Mouse (Mus musculus): Measurements from ENCODE around the gene Wwox. TPM values are rescaled to one million over a fixed set of nuclear protein-coding genes. Genes with fewer than 3 reads are reported as not detected.

The Wwox gene
- polyA plus RNA-seq, 1 experiment from 2014 or later, result 12.9 TPM

- Histone ChIP-seq H3K9me3 (replicated peaks; ENCODE audit: control insufficient read depth, low read length) (no peaks in the 10 kb centered on the region), H3K4me1 (ENCODE audit: control insufficient read depth, insufficient read depth, low read length) (peaks cover 13% of the 10 kb centered on the region), H3K4me3 (replicated peaks; ENCODE audit: low read length) (no peak overlapping the region), H3K36me3 (ENCODE audit: control insufficient read depth, insufficient read depth, low read length) (no peaks in the 10 kb centered on the region), H3K27me3 (ENCODE audit: control insufficient read depth, insufficient read depth, low read length) (no peaks in the 10 kb centered on the region), H3K9ac (ENCODE audit: low read length) (no peak overlapping the region), H3K4me2 (ENCODE audit: low read depth, low read length) (no peak overlapping the region), H3K27ac (ENCODE audit: low read length) (peak overlapping the region; percentile 46; the same call in 1 of the 2 replicates)
- 60% methylated on average over 6 of the region's 6 CpGs for WGBS
- ATAC-seq (ENCODE audit: insufficient read depth, low FRiP score), result peak; percentile 51
Observed at GRCm38 (mm10) chr8:114548837-114549236, 109.4 kb downstream of the Wwox start.

- Histone ChIP-seq H3K4me3 (replicated peaks; ENCODE audit: low read length) (no peak overlapping the region), H3K9ac (ENCODE audit: low read length) (no peak overlapping the region), H3K27me3 (ENCODE audit: control insufficient read depth, insufficient read depth, low read length) (no peaks in the 10 kb centered on the region), H3K4me1 (ENCODE audit: control insufficient read depth, insufficient read depth, low read length) (peaks cover 16% of the 10 kb centered on the region), H3K9me3 (replicated peaks; ENCODE audit: control insufficient read depth, low read length) (no peaks in the 10 kb centered on the region), H3K4me2 (ENCODE audit: low read depth, low read length) (no peak overlapping the region), H3K27ac (ENCODE audit: low read length) (no peak overlapping the region), H3K36me3 (ENCODE audit: control insufficient read depth, insufficient read depth, low read length) (no peaks in the 10 kb centered on the region)
- 79% methylated on average over 7 of the region's 7 CpGs for WGBS
- no peak for ATAC-seq (ENCODE audit: insufficient read depth, low FRiP score)
Observed at GRCm38 (mm10) chr8:114550029-114550428, 110.6 kb downstream of the Wwox start.

- Histone ChIP-seq H3K27ac (ENCODE audit: low read length) (peak overlapping the region; percentile 22; the same call in 1 of the 2 replicates), H3K4me2 (ENCODE audit: low read depth, low read length) (no peak overlapping the region), H3K4me1 (ENCODE audit: control insufficient read depth, insufficient read depth, low read length) (peaks cover 23% of the 10 kb centered on the region), H3K36me3 (ENCODE audit: control insufficient read depth, insufficient read depth, low read length) (no peaks in the 10 kb centered on the region), H3K27me3 (ENCODE audit: control insufficient read depth, insufficient read depth, low read length) (no peaks in the 10 kb centered on the region), H3K4me3 (replicated peaks; ENCODE audit: low read length) (no peak overlapping the region), H3K9ac (ENCODE audit: low read length) (no peak overlapping the region), H3K9me3 (replicated peaks; ENCODE audit: control insufficient read depth, low read length) (no peaks in the 10 kb centered on the region)
- 60% methylated on average over 3 of the region's 3 CpGs for WGBS
- ATAC-seq (ENCODE audit: insufficient read depth, low FRiP score), result no peak
Observed at GRCm38 (mm10) chr8:114552606-114553005, 113.2 kb downstream of the Wwox start.

DNA sequence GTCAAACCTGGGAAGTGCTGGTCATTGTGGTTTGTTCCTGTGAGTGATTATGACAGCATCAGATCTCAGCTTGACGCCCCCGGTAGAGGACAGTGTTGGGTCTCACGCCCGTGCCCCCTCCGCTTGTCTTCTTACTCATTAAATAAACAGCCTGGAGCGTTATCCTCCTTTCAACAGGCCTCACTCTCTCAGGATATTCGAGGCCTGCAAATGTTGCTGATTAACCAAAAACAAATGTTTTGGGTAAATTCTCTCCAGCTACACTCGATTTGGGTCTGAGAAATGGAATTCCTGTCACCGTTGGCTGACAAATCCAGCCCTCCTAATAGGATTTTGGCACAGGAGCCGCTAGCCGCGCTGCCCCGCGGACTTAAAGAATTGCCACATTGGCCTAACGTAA, 115.5 kb downstream of the Wwox start:
- H3K9me3 ChIP-seq (replicated peaks; ENCODE audit: control insufficient read depth, low read length), result no peaks in the 10 kb centered on the region
- WGBS, result 54% methylated on average over 15 of the region's 15 CpGs
- no peaks in the 10 kb centered on the region for H3K36me3 ChIP-seq (ENCODE audit: control insufficient read depth, insufficient read depth, low read length)
- no peak overlapping the region for H3K4me3 ChIP-seq (replicated peaks; ENCODE audit: low read length)
- no peak for ATAC-seq (ENCODE audit: insufficient read depth, low FRiP score)
- H3K27me3 ChIP-seq (ENCODE audit: control insufficient read depth, insufficient read depth, low read length), result no peaks in the 10 kb centered on the region
- no peak overlapping the region for H3K4me2 ChIP-seq (ENCODE audit: low read depth, low read length)
- peaks cover 16% of the 10 kb centered on the region for H3K4me1 ChIP-seq (ENCODE audit: control insufficient read depth, insufficient read depth, low read length)
- no peak overlapping the region for H3K9ac ChIP-seq (ENCODE audit: low read length)
- H3K27ac ChIP-seq (ENCODE audit: low read length), result no peak overlapping the region

DNA sequence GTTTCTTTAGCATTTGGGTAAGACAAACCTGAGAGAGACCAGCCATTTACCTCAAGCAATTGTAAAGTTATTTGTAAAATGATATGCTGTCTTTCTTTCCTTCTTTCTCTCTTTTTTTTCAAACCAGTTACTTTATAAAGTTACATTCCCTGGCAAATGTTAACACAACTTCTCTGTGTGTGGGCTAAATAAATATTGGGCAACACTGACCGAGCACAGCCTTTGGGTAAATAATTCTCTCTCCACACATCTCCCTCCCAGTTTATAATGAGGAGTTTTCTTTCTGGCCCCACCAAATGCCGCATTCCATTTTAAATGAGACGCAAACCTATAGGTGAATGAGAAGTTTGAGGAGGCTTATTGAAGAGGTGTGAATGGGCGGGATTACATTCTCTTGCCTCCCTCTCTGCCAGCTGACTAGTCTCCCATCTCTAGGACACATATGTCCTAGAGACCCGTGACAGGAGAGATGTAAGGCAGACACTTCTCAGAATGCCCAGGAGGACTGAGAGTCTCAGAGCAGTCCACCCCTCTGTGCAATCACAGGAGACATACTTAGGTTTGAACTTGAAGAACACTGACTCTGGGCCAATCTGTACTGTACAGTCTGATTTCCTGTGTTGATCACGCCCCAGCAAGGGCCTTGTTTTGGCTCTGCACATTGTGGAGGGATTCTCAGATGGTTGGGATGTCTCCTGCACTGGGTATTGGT, 116.2 kb downstream of the Wwox start:
- Histone ChIP-seq H3K9ac (ENCODE audit: low read length) (0 out of 2 replicates have a peak overlapping the region, but pooled peaks have one; percentile 9), H3K4me1 (ENCODE audit: control insufficient read depth, insufficient read depth, low read length) (peaks cover 16% of the 10 kb centered on the region), H3K36me3 (ENCODE audit: control insufficient read depth, insufficient read depth, low read length) (no peaks in the 10 kb centered on the region), H3K27me3 (ENCODE audit: control insufficient read depth, insufficient read depth, low read length) (no peaks in the 10 kb centered on the region), H3K9me3 (replicated peaks; ENCODE audit: control insufficient read depth, low read length) (no peaks in the 10 kb centered on the region), H3K4me3 (replicated peaks; ENCODE audit: low read length) (no peak overlapping the region), H3K4me2 (ENCODE audit: low read depth, low read length) (no peak overlapping the region), H3K27ac (ENCODE audit: low read length) (no peak overlapping the region)
- no peak for ATAC-seq (ENCODE audit: insufficient read depth, low FRiP score)
- 47% methylated on average over 6 of the region's 6 CpGs for WGBS

DNA sequence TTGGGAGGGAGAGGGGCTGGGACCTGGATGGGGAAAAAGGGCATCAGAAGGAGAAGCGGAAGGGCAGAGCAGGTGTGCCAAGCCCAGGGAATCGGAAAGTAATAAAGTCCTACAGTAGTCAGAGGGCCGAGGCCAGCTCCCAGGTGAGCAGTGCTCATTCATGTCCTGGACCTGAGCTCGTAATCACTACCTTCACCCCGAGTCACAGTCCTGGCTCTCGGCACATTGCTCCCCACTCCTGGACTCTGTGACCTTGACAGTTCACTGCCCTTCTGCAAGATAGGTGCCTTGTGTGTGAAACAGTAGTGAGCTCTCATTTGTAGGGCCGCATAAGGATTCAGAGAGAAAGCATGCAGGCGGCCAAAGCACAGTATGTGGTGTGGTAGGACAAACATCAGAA, 121.7 kb downstream of the Wwox start:
- WGBS, result 85% methylated on average over 8 of the region's 8 CpGs
- Histone ChIP-seq H3K27me3 (ENCODE audit: control insufficient read depth, insufficient read depth, low read length) (no peaks in the 10 kb centered on the region), H3K36me3 (ENCODE audit: control insufficient read depth, insufficient read depth, low read length) (no peaks in the 10 kb centered on the region), H3K9me3 (replicated peaks; ENCODE audit: control insufficient read depth, low read length) (0 out of 2 replicates have a peak, but pooled peaks cover 5% of the 10 kb centered on the region), H3K9ac (ENCODE audit: low read length) (no peak overlapping the region), H3K4me2 (ENCODE audit: low read depth, low read length) (no peak overlapping the region), H3K4me1 (ENCODE audit: control insufficient read depth, insufficient read depth, low read length) (0 out of 2 replicates have a peak, but pooled peaks cover under 1% of the 10 kb centered on the region), H3K4me3 (replicated peaks; ENCODE audit: low read length) (no peak overlapping the region), H3K27ac (ENCODE audit: low read length) (no peak overlapping the region)
- ATAC-seq (ENCODE audit: insufficient read depth, low FRiP score), result peak; percentile 33; the same call in 1 of the 2 replicates

DNA sequence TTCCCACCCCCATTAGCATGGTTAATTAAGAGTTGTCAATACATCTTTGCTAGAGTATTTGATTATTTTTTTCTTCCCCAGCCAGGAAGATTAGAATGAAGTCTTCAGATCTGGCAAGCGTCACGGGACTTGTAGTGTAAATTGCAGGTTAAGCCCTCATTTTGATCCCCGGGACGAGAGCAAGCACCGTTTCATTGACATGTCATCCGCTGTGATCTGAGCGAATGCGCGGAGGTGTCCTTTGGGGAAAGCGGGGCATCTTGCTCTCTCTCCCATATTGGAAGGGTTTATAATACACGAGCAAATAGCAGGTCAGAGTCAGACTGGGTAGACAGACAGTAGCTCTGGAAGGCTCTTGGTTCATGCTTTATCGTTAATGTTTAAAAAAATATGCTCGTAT, 123.0 kb downstream of the Wwox start:
- Histone ChIP-seq H3K27me3 (ENCODE audit: control insufficient read depth, insufficient read depth, low read length) (no peaks in the 10 kb centered on the region), H3K4me2 (ENCODE audit: low read depth, low read length) (no peak overlapping the region), H3K4me3 (replicated peaks; ENCODE audit: low read length) (no peak overlapping the region), H3K9ac (ENCODE audit: low read length) (no peak overlapping the region), H3K27ac (ENCODE audit: low read length) (no peak overlapping the region), H3K36me3 (ENCODE audit: control insufficient read depth, insufficient read depth, low read length) (no peaks in the 10 kb centered on the region), H3K4me1 (ENCODE audit: control insufficient read depth, insufficient read depth, low read length) (peaks cover 7% of the 10 kb centered on the region; the same call in 1 of the 2 replicates), H3K9me3 (replicated peaks; ENCODE audit: control insufficient read depth, low read length) (0 out of 2 replicates have a peak, but pooled peaks cover 5% of the 10 kb centered on the region)
- ATAC-seq (ENCODE audit: insufficient read depth, low FRiP score), result no peak
- WGBS, result 78% methylated on average over 13 of the region's 13 CpGs

GRCm38 (mm10) chr8:114563361-114563760, 123.9 kb downstream of the Wwox start:
- no peak overlapping the region for H3K9ac ChIP-seq (ENCODE audit: low read length)
- no peak overlapping the region for H3K4me3 ChIP-seq (replicated peaks; ENCODE audit: low read length)
- WGBS, result 71% methylated on average over 7 of the region's 7 CpGs
- H3K27ac ChIP-seq (ENCODE audit: low read length), result no peak overlapping the region
- no peaks in the 10 kb centered on the region for H3K27me3 ChIP-seq (ENCODE audit: control insufficient read depth, insufficient read depth, low read length)
- H3K9me3 ChIP-seq (replicated peaks; ENCODE audit: control insufficient read depth, low read length), result 0 out of 2 replicates have a peak, but pooled peaks cover 5% of the 10 kb centered on the region
- no peak for ATAC-seq (ENCODE audit: insufficient read depth, low FRiP score)
- no peaks in the 10 kb centered on the region for H3K36me3 ChIP-seq (ENCODE audit: control insufficient read depth, insufficient read depth, low read length)
- no peak overlapping the region for H3K4me2 ChIP-seq (ENCODE audit: low read depth, low read length)
- H3K4me1 ChIP-seq (ENCODE audit: control insufficient read depth, insufficient read depth, low read length), result peaks cover 7% of the 10 kb centered on the region; the same call in 1 of the 2 replicates

DNA sequence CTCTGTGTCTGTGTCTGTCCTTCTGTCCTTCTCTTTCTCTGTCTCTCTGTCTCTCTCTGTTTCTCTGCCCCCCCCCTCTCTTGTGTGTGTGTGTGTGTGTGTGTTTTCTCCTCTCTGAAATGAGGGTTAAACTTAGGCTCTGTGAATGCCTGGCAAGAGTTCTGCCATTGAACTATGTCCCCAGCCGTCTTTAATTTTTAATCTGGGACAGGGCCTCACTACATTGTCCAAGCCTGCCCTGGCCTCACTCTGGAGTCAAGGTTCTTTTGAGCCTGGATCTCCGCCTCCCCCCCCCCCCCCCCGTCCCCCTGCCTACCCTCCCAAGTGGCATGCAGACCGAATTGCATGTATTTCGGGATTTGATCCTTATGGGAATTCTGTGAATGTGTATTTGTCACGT, 124.6 kb downstream of the Wwox start:
- no peak for ATAC-seq (ENCODE audit: insufficient read depth, low FRiP score)
- no peaks in the 10 kb centered on the region for H3K36me3 ChIP-seq (ENCODE audit: control insufficient read depth, insufficient read depth, low read length)
- H3K27me3 ChIP-seq (ENCODE audit: control insufficient read depth, insufficient read depth, low read length), result no peaks in the 10 kb centered on the region
- H3K9ac ChIP-seq (ENCODE audit: low read length), result no peak overlapping the region
- peaks cover 7% of the 10 kb centered on the region; the same call in 1 of the 2 replicates for H3K4me1 ChIP-seq (ENCODE audit: control insufficient read depth, insufficient read depth, low read length)
- 56% methylated on average over 5 of the region's 6 CpGs for WGBS
- H3K9me3 ChIP-seq (replicated peaks; ENCODE audit: control insufficient read depth, low read length), result 0 out of 2 replicates have a peak, but pooled peaks cover 5% of the 10 kb centered on the region
- no peak overlapping the region for H3K4me2 ChIP-seq (ENCODE audit: low read depth, low read length)
- no peak overlapping the region for H3K4me3 ChIP-seq (replicated peaks; ENCODE audit: low read length)
- H3K27ac ChIP-seq (ENCODE audit: low read length), result no peak overlapping the region

Measured in stomach, embryonic 16.5 days (tissue).